40 mouse cellular contexts compared by ENCODE assay signal in genomic region chr2:154005734-154006133, GRCm38 (mm10). TPM values are rescaled to one million over a fixed set of nuclear protein-coding genes. Genes with fewer than 3 reads are reported as not detected.
"Had no signal": no experiment of that assay in that cellular context is flagged by ENCODE, and none has a peak within 500 bp of the region (broad histone marks: within the 10 kb centered on the region; RNA-seq: fewer than 3 reads in every experiment).

No protein-coding gene starts in this region.

- H3K36me3 ChIP-seq: heart, embryonic 12.5 days; heart, embryonic 13.5 days; heart, embryonic 15.5 days; hindbrain, embryonic 10.5 days; hindbrain, embryonic 12.5 days; hindbrain, embryonic 13.5 days; hindbrain, embryonic 15.5 days; intestine, embryonic 15.5 days; kidney, embryonic 15.5 days had no signal

- H3K4me1 ChIP-seq: heart, embryonic 12.5 days; heart, embryonic 13.5 days; heart, embryonic 15.5 days; hindbrain, embryonic 13.5 days; hindbrain, embryonic 15.5 days; intestine, embryonic 15.5 days; kidney, embryonic 15.5 days had no signal

- H3K27me3 ChIP-seq: heart, embryonic 12.5 days; heart, embryonic 15.5 days; hindbrain, embryonic 12.5 days; hindbrain, embryonic 13.5 days; hindbrain, embryonic 15.5 days; intestine, embryonic 15.5 days; kidney, embryonic 15.5 days had no signal

- ATAC-seq: hindbrain, embryonic 16.5 days; hindbrain, postnatal 0 days; inflammation-experienced regulatory T-cells, adult 6 months; intestine, embryonic 15.5 days; intestine, embryonic 16.5 days; intestine, postnatal 0 days had no signal

- DNase-seq: heart, postnatal 10 days; heart, postnatal 14 days; heart, postnatal 36 days; heart, postnatal 4 days; kidney, adult 11 months; kidney, adult 18-20 months; kidney, adult 2 months; kidney, adult 8-10 months; kidney, adult 9 months; kidney, postnatal 10 days; kidney, postnatal 14 days; kidney, postnatal 25 days; layer of hippocampus, adult 9-11 months; layer of hippocampus, postnatal 36 days had no signal

- H3K4me3 ChIP-seq: heart, embryonic 12.5 days; heart, embryonic 13.5 days; heart, embryonic 15.5 days; hindbrain, embryonic 10.5 days; hindbrain, embryonic 12.5 days; hindbrain, embryonic 13.5 days; hindbrain, embryonic 15.5 days; intestine, embryonic 15.5 days; kidney, embryonic 15.5 days; layer of hippocampus, adult 2 months; left cerebral cortex, adult 2 months had no signal

- H3K27ac ChIP-seq: heart, embryonic 13.5 days; heart, embryonic 15.5 days; hindbrain, embryonic 10.5 days; hindbrain, embryonic 12.5 days; hindbrain, embryonic 13.5 days; hindbrain, embryonic 14.5 days; hindbrain, embryonic 15.5 days; hindbrain, postnatal 0 days; intestine, embryonic 15.5 days; kidney, embryonic 15.5 days; kidney, postnatal 0 days; layer of hippocampus, adult 2 months; left cerebral cortex, adult 2 months had no signal

- H3K9ac ChIP-seq: heart, embryonic 12.5 days; heart, embryonic 13.5 days; heart, embryonic 15.5 days; hindbrain, embryonic 12.5 days; hindbrain, embryonic 13.5 days; hindbrain, embryonic 14.5 days; hindbrain, embryonic 15.5 days; intestine, embryonic 15.5 days; kidney, embryonic 15.5 days had no signal

- H3K9me3 ChIP-seq: heart, embryonic 12.5 days; heart, embryonic 13.5 days; heart, embryonic 15.5 days; hindbrain, embryonic 10.5 days; hindbrain, embryonic 12.5 days; hindbrain, embryonic 13.5 days; hindbrain, embryonic 15.5 days; intestine, embryonic 15.5 days; kidney, embryonic 15.5 days had no signal

- H3K4me2 ChIP-seq: heart, embryonic 12.5 days; heart, embryonic 13.5 days; heart, embryonic 15.5 days; hindbrain, embryonic 12.5 days; hindbrain, embryonic 13.5 days; hindbrain, embryonic 14.5 days; hindbrain, embryonic 15.5 days; intestine, embryonic 15.5 days; kidney, embryonic 15.5 days had no signal

RNA-seq across cellular contexts. Expression of gene Bpifa2, which starts 2.3 kb away (rescaled TPM):
- polyA plus RNA-seq: heart, embryonic 12.5 days; heart, embryonic 13.5 days; heart, embryonic 14.5 days; heart, embryonic 15.5 days; heart, embryonic 16.5 days; heart, postnatal 0 days; hindbrain, embryonic 10.5 days; hindbrain, embryonic 11.5 days; hindbrain, embryonic 12.5 days; hindbrain, embryonic 13.5 days; hindbrain, embryonic 14.5 days; hindbrain, embryonic 15.5 days; hindbrain, embryonic 16.5 days; hindbrain, postnatal 0 days; inflammation-experienced regulatory T-cells, adult 6 months; intestine, embryonic 14.5 days; intestine, embryonic 15.5 days; intestine, embryonic 16.5 days; intestine, postnatal 0 days; kidney, adult 2 months; kidney, embryonic 14.5 days; kidney, embryonic 15.5 days; kidney, embryonic 16.5 days; kidney, postnatal 0 days; large intestine, adult 2 months had no signal

RNA-seq across cellular contexts. Expression of gene Bpifa6, which starts 31.0 kb away (rescaled TPM):
- polyA plus RNA-seq: heart, embryonic 12.5 days; heart, embryonic 13.5 days; heart, embryonic 14.5 days; heart, embryonic 15.5 days; heart, embryonic 16.5 days; heart, postnatal 0 days; hindbrain, embryonic 10.5 days; hindbrain, embryonic 11.5 days; hindbrain, embryonic 12.5 days; hindbrain, embryonic 13.5 days; hindbrain, embryonic 14.5 days; hindbrain, embryonic 15.5 days; hindbrain, embryonic 16.5 days; hindbrain, postnatal 0 days; inflammation-experienced regulatory T-cells, adult 6 months; intestine, embryonic 14.5 days; intestine, embryonic 15.5 days; intestine, embryonic 16.5 days; intestine, postnatal 0 days; kidney, adult 2 months; kidney, embryonic 14.5 days; kidney, embryonic 15.5 days; kidney, embryonic 16.5 days; kidney, postnatal 0 days; large intestine, adult 2 months had no signal
